Mouse (Mus musculus) right cerebral cortex, postnatal 10 days (tissue): ENCODE results near the gene Slc39a13.
"Not testable (repeated sequence)": the region's sequence is repeated elsewhere in the genome, so short reads cannot be mapped to it uniquely, and the experiment has no call there.

Experiments
- DNase-seq, 2 experiments: peaks; one replicate each; pipeline ENCODE4 v3.0.0; 2021; ENCODE audit warnings: low spot score in 2 of 2

Gene Slc39a13

GRCm38 (mm10) chr2:91026491-91026890, 43.7 kb downstream of the Slc39a13 start:
- DNase-seq, result no peak

DNA sequence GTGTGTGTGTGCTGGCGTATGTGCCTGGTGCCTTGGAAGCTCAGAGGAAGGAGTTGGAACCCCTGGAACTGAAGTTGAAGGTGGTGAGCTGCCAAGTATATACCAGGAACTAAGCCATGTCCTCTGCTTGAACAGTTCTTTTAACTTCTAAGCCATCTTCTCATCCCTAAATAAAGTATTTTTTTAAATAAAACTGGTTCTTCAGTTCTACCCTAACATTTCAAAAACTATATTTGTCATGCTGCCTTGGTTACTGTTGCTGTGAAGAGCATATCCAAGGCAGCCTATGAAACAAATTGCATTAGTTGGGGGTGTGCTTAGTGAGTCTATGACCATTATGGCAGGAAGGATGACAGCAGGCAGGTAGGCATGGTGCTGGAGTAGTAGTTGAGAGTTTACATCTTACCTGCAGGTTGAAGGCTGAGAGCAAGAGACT, 45.1 kb downstream of the Slc39a13 start:
- peak; percentile 63 to 79 for DNase-seq

- no peak for DNase-seq
Measured at GRCm38 (mm10) chr2:91023956-91024355, 46.3 kb downstream of the Slc39a13 start.

DNA sequence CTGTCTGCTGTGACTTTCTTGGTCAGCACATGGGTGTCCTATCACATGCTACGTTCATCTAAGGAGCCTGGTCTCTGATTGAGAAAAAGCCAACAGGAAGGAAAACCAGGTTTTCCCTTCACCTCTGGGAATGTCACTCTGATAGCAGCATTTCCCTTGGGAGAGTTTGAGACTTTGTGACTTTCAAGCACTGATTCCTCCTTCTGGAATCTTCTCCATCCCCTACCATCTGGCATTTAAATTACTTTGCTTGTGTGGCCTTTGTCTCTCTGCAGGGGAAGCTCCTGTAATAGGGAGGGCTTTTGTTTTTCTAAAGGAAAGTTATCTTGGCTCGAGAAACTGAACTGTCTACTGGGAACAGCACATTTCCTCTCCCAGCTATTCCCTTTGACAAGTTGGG, 47.1 kb downstream of the Slc39a13 start:
- no peak for DNase-seq

GRCm38 (mm10) chr2:91022266-91022665, 48.0 kb downstream of the Slc39a13 start:
- DNase-seq, result not testable (repeated sequence)

DNA sequence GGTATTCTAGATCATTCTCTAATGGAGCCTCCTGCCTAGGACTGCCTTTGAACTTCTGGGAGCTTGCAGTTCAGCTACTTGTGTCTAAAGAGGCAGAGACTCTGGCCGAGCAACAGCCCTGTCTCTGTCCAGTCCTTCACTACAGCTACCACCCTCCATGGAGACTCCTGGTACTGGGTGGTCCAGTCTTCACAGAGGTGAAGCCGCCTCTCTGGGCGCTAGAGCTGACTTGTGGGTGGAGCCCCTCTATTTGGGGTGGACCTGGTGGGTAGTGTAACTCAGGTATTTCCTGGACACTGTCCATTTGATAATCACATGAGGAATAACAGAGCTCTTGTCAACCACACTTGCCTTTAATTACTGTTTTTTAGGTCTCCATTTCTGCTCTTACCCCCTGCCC, 50.3 kb downstream of the Slc39a13 start:
- DNase-seq, result no peak

DNA sequence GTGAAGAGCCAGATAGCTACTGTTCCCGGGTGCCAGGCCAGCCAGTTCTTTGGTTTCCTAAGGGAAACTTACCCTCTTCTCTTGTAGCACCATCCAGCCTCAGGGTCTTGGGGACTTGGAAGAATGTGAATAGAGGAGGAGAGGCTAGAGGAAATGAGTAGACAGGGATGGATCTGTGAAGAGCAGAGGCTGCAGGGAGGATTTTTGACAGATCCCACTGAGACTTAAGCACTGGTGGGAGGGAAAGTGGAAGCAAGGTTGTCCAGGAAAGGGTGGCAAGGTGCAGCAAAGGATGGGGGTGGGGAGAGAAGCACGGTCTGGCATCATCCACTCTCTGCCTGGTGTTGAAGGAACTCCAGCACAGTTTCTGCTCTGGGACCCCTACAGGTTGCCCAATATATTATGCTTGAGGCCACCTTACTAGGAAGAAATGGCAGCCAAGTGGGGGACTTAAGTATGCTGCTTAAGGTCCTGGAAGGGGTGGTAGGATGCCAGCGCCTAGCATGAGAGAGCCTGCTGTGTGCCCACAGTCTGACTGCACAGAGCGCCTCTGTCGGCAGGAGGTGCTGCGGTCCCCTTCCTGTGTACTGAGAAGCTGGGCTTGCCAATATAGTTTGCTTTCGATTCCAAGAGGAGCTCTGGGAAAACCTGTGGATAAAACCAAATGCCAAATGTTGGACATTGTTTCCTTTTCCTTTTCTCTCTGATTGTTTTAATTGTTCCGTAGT, 52.0 kb downstream of the Slc39a13 start:
- peak; percentile 58 to 59 for DNase-seq

- DNase-seq, result no peak
Measured at GRCm38 (mm10) chr2:91015386-91015785, 54.8 kb downstream of the Slc39a13 start.

DNA sequence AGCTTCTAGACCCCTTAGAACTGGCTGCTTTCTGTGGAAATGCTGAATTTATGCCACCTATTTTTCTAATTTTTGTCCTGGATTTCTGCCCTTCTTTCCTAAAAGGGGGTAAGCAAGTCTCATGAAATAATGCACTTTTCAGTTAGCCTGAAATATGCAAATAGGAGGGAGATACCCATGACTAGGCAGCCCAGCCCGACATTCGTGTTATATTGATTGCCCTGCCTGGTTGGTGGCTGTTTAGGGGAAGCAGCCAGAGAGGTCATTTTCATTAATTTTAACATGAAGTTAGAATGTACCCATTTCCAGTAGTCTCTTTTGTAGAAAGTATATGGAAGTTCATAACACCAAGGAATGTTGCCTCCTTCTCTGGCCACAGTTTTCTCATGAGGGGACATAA, 56.3 kb downstream of the Slc39a13 start:
- DNase-seq, result no peak
